Mouse (Mus musculus) macrophage (primary cell): Measurements from ENCODE around the gene Cnot6. TPM values are rescaled to one million over a fixed set of nuclear protein-coding genes. Genes with fewer than 3 reads are reported as not detected.

ENCODE experiments used
- H3K27ac ChIP-seq: fragments of 350-480 bp; formaldehyde crosslinking; 2 replicates; pipeline ENCODE4 v1.9.0; 2021
- H3K36me3 ChIP-seq: fragments of 350-480 bp; formaldehyde crosslinking; 2 replicates; pipeline ENCODE4 v1.9.0; 2021; ENCODE audit errors: inconsistent target
- H3K4me3 ChIP-seq: fragments of 350-480 bp; formaldehyde crosslinking; 2 replicates; pipeline ENCODE4 v1.9.0; 2021; ENCODE audit errors: inconsistent target
- H3K79me2 ChIP-seq: fragments of 350-480 bp; formaldehyde crosslinking; 2 replicates; pipeline ENCODE4 v1.9.0; 2021; ENCODE audit errors: inconsistent target
- WGBS: methylation state at CpG from one replicate; pipeline ENCODE4 v1.1.7; 2026; ENCODE audit warnings: inconsistent platforms; ENCODE audit not compliant: missing documents; 5-methylcytosine and 5-hydroxymethylcytosine counted together
- polyA plus RNA-seq: library from polyadenylated mRNA; stranded (reverse); fragments of 250-400 nt; gene quantifications from 3 replicates; pipeline ENCODE4 v1.2.4, GENCODE M21; 2018; ENCODE audit warnings: inconsistent platforms

Gene Cnot6
- polyA plus RNA-seq, 1 experiment from 2014 or later = 24.6 TPM

DNA sequence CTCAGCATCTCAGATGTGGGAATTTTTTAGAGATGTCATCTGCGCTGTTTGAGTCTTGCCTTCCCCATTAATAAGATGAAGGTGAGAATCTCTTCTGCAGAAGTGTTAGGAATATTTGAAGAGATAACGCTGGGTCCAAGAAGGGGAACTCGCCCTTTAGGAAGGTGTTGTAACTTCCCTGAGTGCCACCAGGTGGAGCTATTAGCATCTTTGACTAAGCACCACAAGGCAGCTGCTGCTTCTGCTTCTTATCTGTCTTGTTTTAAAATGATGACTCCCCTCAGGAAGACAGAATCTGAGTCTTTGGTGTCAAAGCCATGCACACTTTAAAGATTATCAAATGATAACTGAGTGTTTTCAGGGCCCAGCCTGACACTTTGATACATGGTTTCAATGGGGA lies 15.4 kb upstream of the Cnot6 start:
- H3K4me3 ChIP-seq = no peak overlapping the region

DNA sequence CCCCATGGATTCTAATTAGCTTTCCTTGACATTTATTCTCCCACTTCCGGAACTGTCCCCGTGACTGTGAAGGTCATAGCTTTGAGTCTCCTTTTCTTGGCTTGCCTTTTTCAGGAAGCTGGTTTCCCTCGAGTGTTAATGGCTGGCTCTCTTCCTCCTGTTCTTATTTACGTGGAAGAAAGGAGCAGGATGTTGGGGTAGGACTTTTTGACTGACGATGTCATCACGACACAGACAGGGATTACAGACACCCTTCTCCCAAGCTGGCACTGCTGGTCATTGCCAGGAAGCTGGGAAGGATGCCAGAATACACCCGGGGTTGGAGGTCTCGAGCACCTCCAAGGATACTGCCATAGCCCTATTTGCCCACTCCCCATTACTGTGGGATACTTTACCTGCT lies 14.3 kb upstream of the Cnot6 start:
- Histone ChIP-seq H3K79me2 (no peaks in the 10 kb centered on the region), H3K27ac (no peak overlapping the region), H3K4me3 (no peak overlapping the region), H3K36me3 (no peaks in the 10 kb centered on the region)
- 63% methylated on average over 8 of the region's 8 CpGs for WGBS

More for the DNA sequence above, 15.4 kb upstream of the Cnot6 start:
- no peak overlapping the region for H3K27ac ChIP-seq
- no peaks in the 10 kb centered on the region for H3K79me2 ChIP-seq
- no peaks in the 10 kb centered on the region for H3K36me3 ChIP-seq
- WGBS = 13% methylated on average over 3 of the region's 3 CpGs

DNA sequence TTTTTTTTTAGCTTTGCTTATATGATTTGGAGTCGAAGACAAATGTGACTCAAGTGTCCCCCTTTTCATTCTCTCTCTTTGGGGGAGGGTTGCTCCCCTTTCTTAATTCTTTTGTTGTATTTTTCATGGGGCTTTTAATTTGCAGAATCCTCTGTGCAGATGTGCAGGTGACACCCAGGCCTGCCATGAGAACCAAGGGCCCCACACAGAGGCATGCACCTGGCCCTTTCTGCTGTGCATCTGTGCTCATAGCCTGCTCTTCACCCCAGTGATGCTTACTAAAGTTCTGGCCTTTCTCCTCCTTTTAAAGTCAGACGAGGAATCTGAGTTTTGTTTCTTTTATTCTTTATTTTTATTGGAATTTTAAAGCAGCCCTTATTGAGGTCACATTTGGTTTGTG lies 12.2 kb upstream of the Cnot6 start:
- Histone ChIP-seq H3K79me2 (no peaks in the 10 kb centered on the region), H3K27ac (no peak overlapping the region), H3K4me3 (no peak overlapping the region), H3K36me3 (no peaks in the 10 kb centered on the region)
- WGBS = 85% methylated on average over 2 of the region's 2 CpGs

DNA sequence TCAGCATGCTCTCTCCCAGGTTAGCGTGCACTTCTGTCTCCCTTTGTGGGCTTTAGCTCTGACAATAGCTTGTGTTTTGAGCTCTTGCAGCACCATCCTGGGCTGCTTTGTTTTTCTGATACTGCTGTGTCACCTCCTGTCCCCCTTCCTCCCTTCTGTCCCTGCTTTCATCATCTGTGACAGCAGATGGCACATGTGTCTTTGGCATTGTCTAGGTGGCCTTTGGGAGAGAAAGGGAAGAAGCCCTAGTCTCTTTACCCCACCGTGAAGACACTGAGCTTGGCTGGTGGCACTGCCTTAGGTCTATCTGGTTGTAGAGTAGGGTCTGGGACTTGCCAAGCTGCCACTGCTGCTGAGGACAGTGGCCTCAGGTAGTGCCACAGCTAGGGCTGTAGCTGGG lies 10.8 kb upstream of the Cnot6 start:
- Histone ChIP-seq H3K4me3 (no peak overlapping the region), H3K27ac (no peak overlapping the region)
- WGBS = 12% methylated on average over 2 of the region's 2 CpGs

DNA sequence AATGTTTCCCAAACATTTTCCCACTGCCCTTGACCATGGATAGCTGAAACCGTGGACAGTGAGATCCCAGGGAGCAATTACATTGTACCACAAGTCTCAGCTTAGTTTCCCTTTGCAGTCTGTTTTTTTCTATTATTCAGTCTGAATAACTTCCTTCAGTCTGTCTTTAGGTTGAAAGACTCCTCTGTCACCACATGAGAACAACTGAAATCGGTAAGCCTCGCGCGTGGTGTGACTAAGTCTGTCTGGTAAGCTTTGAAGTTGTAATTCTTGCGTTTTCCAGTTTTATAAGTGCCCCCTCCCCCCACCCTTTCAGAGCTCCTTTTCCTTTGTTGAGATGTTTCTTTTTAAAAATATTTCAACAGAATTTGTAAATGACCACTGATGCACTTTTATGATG lies 10.2 kb upstream of the Cnot6 start:
- H3K4me3 ChIP-seq = no peak overlapping the region
- 10% methylated on average over 6 of the region's 6 CpGs for WGBS
- H3K27ac ChIP-seq = no peak overlapping the region

More for the DNA sequence above, 10.8 kb upstream of the Cnot6 start:
- Histone ChIP-seq H3K36me3 (no peaks in the 10 kb centered on the region), H3K79me2 (no peaks in the 10 kb centered on the region)

DNA sequence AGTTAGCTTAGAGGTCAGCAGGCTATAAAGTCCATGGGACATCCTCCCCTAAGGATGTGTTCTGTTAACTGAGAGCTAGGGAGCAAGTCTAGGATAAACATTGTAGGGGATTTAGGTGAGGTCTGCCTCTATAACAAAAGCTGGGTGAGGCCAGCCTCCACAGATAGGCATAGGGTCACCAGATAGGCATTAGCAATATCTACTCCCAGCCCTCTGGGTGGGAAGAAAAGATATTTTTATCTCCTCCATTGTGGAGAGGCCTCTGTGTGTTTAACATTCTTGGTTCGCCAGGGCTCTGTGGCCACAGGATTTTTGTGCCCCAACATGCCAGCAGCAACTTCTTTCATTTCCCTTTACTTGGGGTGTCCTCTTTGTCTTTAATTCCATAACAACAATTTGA lies 8.8 kb upstream of the Cnot6 start:
- Histone ChIP-seq H3K36me3 (no peaks in the 10 kb centered on the region), H3K4me3 (no peak overlapping the region), H3K27ac (no peak overlapping the region), H3K79me2 (no peaks in the 10 kb centered on the region)
- WGBS = 87% methylated on average over 1 of the region's 1 CpGs

More for the DNA sequence above, 10.2 kb upstream of the Cnot6 start:
- no peaks in the 10 kb centered on the region for H3K79me2 ChIP-seq
- no peaks in the 10 kb centered on the region for H3K36me3 ChIP-seq

DNA sequence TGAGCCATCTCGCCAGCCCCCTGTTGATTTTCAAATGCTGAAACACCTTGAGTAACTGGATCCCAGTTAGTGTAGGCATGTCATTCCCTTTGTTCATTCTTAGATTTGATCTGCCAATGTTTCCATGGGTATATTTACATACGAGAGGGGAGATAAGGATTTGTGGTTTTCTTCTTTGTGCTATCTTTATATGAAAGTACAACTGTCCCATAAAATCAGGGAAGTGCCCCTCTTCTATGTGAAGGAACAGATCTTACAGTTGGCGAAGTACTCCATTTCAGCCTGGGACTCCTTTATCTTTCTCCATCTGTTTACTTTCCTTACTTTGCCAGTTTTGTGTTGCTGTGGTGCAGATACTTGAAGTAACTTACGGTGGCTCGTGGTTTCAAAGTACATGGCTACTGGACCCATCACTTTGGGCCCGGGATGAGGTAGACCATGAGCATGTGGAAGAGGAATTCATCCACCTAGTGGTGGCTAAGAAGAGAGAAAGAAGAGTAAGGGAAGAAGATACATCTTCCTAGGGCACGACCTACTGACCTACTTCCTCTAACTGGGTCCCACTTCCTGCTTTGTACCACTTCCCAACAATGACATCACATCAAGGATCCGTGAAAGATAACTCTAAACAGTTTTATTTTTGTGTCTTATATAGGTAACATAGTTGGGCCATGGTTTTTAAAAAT lies 7.1 kb upstream of the Cnot6 start:
- 61% methylated on average over 8 of the region's 8 CpGs for WGBS
- Histone ChIP-seq H3K27ac (no peak overlapping the region), H3K36me3 (no peaks in the 10 kb centered on the region), H3K4me3 (no peak overlapping the region), H3K79me2 (no peaks in the 10 kb centered on the region)

DNA sequence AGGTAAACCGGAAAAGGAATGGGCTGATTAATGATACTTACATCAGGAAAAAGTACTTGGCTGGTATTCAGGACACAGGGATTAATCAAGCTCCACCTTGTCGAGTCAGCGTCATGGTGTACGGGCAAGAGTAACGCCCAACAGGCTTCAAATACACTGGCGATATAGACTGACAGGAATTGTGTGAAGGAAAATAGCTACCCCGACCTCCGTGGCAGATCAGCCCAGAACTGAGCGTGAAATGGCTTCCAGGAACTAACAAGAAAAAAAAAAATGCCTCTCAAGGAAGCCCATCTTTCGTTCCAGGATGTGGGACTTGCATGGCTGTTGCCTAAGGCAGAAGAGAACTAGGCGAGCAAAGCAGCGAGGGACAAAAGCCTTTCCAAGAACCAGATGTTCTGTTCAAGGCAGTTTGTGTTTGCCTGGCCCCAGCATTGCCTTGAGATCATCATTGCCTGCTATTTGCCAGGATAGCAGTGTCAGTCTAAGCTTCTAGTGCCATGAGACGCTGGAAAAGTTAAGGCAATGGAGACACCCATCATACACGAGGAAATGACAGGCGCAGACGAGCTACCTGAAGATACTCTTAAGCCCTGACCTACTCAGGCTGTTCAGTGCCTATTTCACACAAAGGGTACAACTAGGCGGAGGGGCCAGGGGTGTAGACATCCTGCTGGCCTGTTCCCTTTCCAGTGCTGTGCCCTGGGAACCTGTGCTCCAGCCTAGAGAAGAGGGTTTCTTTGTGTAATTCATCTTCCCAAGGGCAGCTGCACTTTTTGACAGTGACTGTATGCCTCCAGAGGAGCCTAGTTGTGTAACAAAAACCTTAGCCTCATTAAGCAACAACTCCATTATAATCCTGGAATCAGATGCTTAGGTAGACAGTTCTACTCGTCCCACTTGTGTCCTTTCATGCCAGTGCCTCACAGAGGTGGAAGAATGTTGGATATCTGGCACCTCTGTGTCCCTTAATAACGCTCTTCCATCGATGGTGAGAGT lies 1.1 kb upstream of the Cnot6 start:
- H3K27ac ChIP-seq = peak overlapping the region; percentile 35; the same call in 1 of the 2 replicates
- no peaks in the 10 kb centered on the region for H3K36me3 ChIP-seq
- peaks cover 35% of the 10 kb centered on the region for H3K79me2 ChIP-seq
- 37% methylated on average over 20 of the region's 20 CpGs for WGBS
- H3K4me3 ChIP-seq = peak overlapping the region; percentile 48

DNA sequence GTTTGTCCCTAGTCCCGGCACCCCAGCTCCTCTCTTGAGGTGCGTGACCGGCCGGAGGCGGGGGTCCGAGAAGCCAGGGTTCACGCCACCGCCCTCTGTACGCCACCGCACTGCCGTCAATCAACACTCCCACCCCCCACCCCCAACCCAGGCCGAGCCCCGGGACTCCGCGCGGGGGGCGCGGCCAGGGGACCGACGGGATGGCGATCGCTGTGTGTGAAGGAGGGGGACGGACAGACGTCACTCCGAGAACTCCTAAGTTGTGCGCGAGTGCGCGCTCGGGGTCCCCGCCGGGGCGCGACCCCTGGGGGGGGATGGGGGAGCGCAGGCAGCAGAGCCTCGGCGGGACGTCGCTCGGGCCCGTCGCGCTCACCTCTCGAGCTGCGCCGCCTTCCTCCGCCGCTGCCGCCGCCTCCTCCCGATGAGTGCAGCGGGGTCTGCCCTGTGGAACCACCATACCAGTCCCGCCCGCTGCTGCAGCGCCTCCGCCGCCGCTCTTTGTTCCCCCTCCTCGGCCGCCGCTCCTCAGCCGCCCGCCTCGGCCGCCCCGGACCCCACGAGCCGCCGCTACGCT lies 455 bp downstream of the Cnot6 start:
- 2% methylated on average over 49 of the region's 70 CpGs for WGBS
- no peaks in the 10 kb centered on the region for H3K36me3 ChIP-seq

DNA sequence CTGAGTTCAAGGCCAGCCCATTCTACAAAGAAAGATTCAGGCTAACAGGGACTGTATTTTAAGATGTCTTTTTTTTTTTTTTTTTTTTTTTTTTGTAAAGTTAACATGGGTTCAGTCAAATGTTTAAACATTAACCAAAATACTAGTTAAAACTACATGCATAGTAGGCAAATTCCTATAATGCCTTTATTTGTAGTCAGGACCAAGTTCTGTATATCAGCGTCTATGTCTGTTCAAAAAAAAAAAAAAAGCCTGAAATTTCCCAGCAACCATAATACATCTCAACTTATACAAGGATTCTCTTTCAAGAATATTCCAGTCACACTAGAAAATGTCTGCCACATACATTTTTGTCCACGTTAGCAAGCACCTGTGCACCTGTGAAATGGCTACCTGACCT lies 1.9 kb downstream of the Cnot6 start:
- peaks cover 64% of the 10 kb centered on the region for H3K79me2 ChIP-seq
- no peak overlapping the region for H3K4me3 ChIP-seq
- 93% methylated on average over 2 of the region's 2 CpGs for WGBS
- H3K27ac ChIP-seq = no peak overlapping the region
- H3K36me3 ChIP-seq = no peaks in the 10 kb centered on the region

More for the DNA sequence above, 455 bp downstream of the Cnot6 start:
- Histone ChIP-seq H3K27ac (no peak overlapping the region), H3K4me3 (peak overlapping the region; percentile 40), H3K79me2 (peaks cover 50% of the 10 kb centered on the region)

DNA sequence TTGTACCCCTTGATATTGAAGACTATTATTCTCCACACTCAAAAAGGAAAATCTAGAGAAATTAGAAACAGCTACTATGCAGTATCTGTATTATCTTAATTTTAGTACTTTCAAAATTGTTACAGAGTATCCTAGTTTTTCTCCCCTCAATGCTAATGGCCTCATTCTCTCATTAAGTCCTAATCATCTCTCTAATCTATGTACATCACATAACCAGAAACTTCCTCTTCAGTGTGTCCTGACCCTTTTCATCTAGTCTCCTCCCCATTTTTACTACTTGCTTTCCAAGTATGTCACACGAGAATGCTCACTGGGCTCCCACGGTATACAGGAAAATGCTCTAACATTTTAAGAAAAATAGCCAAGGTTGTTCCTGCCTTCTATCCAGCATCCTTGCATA lies 4.7 kb downstream of the Cnot6 start:
- peaks cover 93% of the 10 kb centered on the region for H3K79me2 ChIP-seq
- no peak overlapping the region for H3K27ac ChIP-seq
- no peak overlapping the region for H3K4me3 ChIP-seq
- 68% methylated on average over 2 of the region's 2 CpGs for WGBS
- no peaks in the 10 kb centered on the region for H3K36me3 ChIP-seq

DNA sequence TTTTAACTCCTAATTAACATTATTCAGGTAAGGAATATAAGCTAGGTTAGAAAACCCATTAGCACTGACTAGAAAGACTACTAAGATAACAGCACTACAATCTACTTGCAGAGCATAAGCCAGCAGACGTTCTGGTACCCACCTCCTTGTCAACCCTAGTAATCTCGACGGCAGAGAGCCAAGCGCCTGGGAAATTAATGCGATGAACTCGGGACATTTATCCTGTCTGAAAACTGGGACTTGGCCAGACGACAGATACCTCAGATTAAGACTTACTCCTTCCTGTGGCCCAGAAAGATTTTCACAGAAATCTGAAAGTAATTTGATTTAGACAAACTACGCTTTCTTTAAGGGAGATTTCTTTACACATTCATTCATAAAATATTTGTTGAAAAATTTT lies 7.7 kb downstream of the Cnot6 start:
- no peak overlapping the region for H3K27ac ChIP-seq
- no peak overlapping the region for H3K4me3 ChIP-seq
- H3K36me3 ChIP-seq = peaks cover 15% of the 10 kb centered on the region
- WGBS = 92% methylated on average over 8 of the region's 8 CpGs
- H3K79me2 ChIP-seq = peaks cover 100% of the 10 kb centered on the region

DNA sequence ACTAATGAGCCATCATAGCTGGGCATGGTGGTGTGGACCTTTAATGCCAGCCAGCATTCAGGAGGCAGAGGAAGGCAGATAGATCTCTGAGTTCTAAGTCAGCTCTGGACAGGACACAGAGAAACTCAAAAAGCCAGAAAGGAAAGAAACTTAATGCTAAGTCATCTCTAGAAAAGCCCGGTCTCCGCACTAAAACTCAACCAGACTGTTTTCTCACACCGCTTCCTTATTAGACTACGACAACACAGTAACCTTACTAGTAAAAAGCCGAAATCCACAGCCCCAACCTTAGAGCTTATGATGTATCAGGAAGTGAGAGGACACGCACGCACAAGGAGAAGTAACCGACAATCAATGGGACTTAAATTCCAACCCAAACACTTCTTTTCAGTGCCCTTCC lies 10.5 kb downstream of the Cnot6 start:
- Histone ChIP-seq H3K27ac (no peak overlapping the region), H3K79me2 (peaks cover 100% of the 10 kb centered on the region), H3K36me3 (peaks cover 26% of the 10 kb centered on the region), H3K4me3 (no peak overlapping the region)
- 92% methylated on average over 8 of the region's 8 CpGs for WGBS

DNA sequence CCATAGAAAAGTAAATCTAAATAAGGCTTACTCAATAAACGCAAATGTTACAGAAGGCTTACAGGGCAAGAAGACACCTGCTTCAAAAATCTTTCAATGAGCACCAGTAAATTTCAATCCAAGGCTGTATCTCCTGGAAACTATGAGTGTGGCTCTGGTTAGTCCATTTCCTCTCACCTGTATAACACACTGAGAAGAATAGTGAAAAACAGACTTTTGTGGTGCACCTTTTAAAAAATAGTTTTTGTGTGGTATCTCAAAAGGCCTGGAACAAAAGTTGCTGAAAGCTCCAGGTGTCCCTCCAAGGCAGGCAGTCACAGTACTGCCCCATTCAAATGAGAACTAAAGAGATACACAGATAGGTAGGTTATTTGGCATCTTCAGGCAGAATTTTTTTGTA lies 13.4 kb downstream of the Cnot6 start:
- no peak overlapping the region for H3K27ac ChIP-seq

DNA sequence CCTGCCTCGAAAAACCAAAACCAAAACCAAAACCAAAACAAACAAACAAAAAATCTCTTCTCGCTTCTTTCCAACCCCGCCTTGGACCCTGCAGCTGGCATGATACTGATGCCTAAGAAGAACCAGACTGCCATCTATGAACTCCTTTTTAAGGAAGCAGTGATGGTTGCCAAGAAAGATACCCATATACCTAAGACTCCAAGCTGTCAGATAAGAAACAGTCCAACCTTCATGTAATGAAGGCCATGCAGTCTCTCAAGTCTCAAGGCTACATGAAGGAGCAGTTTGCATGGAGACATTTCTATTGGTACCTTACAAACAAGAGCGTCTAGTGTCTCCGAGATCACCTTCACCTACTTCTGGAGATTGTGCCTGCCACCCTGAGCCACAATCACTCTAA lies 14.7 kb downstream of the Cnot6 start:
- H3K79me2 ChIP-seq = peaks cover 99% of the 10 kb centered on the region
- H3K27ac ChIP-seq = no peak overlapping the region
- H3K4me3 ChIP-seq = no peak overlapping the region
- WGBS = 90% methylated on average over 5 of the region's 5 CpGs
- peaks cover 26% of the 10 kb centered on the region for H3K36me3 ChIP-seq

More for the DNA sequence above, 13.4 kb downstream of the Cnot6 start:
- WGBS = 100% methylated on average over 1 of the region's 1 CpGs
- Histone ChIP-seq H3K79me2 (peaks cover 99% of the 10 kb centered on the region), H3K4me3 (no peak overlapping the region), H3K36me3 (peaks cover 26% of the 10 kb centered on the region)
